Mouse (Mus musculus) common myeloid progenitor, adult 5-6 weeks (primary cell): ENCODE results near the gene Arhgap8. TPM values are rescaled to one million over a fixed set of nuclear protein-coding genes. Genes with fewer than 3 reads are reported as not detected.
"Not testable (repeated sequence)": the region's sequence is repeated elsewhere in the genome, so short reads cannot be mapped to it uniquely, and the experiment has no call there.

Experiments used
- ATAC-seq: replicated peaks from 2 replicates; pipeline ENCODE4 v1.8.0; 2016; ENCODE audit warnings: low read depth, mild to moderate bottlenecking, moderate TSS enrichment, inconsistent platforms; ENCODE audit not compliant: poor library complexity, severe bottlenecking
- total RNA-seq: library from RNA; stranded (forward); fragments of 200-1000, 187-1606 nt; gene quantifications from 2 replicates; pipeline ENCODE4 v1.2.3, GENCODE M21; 2017

The Arhgap8 gene
- total RNA-seq, 1 experiment from 2014 or later = not detected

DNA sequence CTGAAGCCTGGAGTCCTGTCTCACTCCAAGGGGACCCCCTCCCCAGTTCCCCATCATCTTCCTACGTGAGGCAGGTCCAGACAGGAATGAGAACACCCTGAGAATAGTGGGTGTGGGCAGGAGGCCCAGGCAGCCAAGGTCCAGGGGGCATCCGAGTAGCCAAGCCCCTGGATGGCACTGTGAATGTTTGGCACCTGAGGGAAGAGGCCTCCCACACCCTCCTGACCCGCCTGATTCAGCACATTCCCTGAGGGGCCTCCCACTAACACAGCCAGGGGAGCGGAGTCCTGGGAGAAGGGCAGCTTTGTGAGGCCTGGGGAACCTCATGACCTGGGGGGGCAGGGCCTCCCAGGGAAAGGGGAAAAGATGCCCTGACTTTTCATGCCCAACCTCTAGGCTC is 23.8 kb upstream of the Arhgap8 start:
- no peak for ATAC-seq

DNA sequence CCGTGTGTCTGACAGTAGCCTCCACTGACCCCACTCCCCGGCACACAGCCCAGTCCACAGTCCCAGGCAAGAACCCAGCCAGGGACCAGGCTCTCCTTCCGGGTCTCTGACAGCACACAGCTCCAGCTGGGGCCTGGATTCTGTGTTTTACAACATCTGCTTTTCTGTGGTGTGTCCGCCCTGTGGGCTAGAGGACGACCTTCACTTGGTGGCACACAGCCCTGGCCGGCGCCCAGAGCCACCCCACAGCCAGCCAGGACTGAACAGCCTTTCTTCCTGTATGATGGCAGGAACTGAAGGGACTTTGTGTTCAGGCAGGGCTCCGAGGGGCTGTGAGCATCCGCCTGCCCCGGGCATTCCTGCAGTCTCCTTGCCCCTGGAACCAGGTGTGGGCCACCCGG is 22.2 kb upstream of the Arhgap8 start:
- ATAC-seq = peak; percentile 20

DNA sequence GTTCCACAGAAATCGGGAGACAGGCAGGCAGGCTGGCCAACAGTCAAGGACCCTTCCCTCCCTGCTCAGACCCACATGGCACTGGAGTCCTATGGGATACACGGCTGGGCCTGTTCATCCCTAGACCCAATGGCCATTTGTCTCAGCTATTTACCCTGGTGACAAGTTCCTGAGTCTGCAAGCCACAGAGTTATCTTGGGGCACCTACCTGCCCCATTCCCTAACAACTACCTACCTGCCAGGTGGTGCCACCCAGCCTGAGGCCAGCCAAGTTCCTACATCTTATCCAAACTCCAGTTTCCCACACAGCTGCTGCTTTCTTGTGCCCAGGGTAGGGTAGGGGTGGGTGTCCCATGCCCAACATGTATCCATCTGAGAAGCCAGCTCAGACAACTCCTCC is 21.7 kb upstream of the Arhgap8 start:
- no peak for ATAC-seq

DNA sequence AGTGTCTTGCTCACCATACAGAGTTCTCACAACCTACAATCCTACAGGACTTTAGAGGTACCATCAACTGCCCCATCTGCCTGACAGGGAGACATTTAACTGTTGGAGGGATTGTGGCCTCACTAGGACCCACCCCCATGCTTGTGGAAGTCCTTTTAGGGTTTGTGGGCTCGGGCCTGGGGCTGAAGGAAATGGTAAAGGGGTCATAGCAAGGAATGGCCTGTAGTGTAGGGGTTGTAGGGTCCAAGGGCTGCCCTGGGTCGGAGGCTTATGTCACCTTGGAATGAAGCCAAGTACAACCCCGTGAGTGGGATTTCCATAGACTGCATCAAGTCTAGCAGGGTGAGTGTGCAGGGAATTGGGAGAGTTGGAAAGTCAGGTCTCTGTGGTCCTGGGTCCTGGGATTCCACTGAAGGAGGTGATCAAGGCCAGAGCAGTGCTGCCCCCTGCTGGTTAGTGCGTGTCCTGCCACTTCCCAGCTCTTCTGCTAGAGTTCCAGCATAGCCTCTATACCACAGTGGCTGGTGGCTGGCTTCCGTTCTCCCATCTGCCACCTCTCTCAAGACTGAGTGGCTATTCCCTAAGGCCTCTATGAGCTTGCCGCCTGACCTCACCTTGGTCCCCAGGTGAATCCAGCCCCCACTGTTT is 19.6 kb upstream of the Arhgap8 start:
- ATAC-seq = peak; percentile 76

DNA sequence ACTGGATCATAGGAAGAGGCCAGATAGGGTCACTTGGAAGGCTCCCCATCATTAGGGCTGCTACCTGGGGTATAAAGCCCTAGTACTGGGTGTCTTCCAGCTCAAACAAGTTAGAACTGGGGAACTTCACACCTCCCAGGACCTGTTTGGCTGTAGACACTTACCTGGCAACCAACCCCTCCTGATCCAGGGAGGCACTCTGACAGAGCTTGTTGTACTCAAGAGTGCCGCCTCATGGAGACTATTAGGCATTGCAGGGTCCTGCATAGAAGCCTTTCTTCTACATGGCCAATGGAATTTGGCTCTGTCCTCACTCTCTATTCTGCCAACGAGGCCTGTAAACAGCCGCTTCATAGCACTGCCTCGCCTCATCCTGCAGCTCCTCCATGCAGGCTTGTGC is 17.9 kb upstream of the Arhgap8 start:
- ATAC-seq = peak; percentile 61

DNA sequence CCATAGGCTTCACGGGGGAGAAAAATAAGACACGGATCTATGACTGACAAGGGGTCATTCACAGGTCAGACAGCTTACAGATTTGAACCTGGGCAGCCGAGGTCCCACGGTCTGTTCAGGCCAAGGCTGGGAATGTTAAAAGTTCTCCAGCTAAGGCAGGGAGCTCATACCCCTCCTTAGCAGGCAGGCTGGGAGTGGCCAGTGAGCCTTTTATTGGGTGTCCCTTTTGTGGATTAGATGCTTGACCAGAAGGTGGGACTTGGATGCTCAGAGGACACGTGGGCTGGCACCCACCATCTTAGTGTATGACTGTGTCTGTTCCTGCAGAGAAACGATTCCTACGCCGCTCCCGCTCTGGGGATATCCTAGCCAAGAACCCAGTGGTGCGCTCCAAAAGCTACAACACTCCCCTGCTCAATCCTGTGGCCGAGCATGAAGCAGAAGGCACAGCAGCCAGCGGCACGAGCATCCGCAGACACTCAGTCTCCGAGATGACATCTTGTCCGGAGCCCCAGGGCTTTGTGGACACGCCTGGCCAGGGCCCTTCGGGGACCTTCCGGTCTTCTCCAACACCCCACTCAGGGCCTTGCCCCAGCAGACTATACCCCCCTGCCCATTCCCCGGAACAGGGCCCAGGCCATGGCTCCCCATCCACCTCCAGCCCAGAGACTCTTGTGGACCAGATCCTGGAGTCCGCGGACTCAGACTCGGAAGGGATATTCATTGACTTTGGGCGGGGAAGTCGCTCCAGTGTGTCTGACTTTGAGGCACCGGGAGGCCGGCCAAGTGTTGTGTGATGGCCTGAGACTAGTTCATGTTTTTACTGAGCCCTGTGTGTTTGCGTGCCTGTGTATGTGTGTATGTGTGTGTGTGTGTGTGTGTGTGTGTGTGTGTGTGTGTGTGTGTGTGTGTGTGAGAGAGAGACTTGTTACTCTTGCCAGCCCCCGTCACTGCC is 17.2 kb upstream of the Arhgap8 start:
- no peak for ATAC-seq

DNA sequence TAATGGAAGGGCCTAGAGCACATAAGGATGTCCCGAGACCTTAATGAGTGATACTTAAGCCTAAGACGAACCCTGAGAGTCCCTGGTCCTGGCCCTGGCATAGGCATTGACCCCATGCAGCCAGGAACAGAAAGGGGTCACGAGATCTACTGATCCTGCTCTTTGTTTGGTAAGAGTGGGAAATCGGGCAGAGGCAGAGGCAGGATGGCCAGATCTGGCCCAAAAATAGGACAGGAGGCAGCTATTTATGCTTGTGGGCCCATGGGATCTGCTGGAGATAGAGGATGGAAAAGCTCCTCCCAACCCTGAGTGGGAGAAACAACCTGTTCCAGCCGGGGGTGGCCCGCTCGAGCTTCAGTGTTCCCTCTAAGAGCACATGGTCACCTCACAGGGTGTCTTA is 15.9 kb upstream of the Arhgap8 start:
- no peak for ATAC-seq

DNA sequence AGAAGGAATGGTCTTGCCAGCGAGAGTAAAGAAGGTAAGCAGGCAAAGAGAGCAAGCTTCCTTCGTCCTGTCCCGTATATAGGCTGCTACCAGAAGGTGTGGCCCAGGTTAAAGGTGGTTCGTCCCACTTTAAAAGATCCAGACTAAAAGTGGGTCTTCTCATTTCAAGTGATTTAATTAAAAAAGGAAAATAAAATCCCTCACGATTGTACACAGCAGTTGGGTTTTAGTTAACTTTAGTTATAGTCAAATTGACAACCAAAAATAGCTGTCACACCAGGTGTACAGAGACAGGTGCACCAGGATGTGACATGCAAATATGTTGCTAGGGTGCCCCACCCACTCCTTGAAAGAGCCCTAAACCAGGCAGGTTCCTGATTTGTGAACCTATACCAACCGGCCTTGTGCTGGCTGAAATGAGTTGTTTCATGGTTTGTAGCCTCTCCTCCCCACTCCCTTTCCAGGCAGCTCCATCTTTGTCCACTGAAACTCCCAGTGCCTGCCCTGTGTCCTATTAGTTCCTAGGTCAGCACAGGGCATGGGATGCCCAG is 14.4 kb upstream of the Arhgap8 start:
- no peak for ATAC-seq

DNA sequence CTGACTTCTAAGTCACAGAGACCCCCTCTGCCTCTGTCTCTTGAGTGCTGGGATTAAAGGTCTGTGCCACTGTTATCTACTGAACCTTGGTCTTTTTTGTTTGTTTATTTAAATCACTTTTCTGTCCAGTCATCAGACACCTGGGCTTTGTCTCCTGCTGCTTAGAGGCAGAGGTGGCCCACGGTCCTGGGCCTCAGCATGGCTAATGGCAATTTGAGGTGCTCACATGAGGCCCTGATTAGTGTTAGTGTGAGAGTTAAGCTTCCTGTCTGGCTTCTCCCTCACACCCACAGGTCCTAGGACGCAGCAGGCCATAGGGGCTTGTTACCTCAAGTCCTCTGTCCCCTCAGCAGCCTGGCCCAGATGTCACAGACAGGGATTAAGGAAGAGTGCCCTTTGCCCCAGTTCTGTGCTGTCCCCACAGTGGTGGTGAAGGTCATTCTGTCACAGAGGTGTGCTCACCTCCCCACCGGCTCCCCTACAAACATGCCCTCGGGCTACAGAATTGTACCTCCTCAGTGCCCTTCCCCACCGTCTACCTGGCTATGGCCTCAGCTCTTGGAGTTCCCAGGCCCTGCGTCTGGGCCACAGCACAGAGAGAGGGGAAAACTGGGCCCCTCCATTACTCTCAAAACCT is 12.8 kb upstream of the Arhgap8 start:
- ATAC-seq = no peak

DNA sequence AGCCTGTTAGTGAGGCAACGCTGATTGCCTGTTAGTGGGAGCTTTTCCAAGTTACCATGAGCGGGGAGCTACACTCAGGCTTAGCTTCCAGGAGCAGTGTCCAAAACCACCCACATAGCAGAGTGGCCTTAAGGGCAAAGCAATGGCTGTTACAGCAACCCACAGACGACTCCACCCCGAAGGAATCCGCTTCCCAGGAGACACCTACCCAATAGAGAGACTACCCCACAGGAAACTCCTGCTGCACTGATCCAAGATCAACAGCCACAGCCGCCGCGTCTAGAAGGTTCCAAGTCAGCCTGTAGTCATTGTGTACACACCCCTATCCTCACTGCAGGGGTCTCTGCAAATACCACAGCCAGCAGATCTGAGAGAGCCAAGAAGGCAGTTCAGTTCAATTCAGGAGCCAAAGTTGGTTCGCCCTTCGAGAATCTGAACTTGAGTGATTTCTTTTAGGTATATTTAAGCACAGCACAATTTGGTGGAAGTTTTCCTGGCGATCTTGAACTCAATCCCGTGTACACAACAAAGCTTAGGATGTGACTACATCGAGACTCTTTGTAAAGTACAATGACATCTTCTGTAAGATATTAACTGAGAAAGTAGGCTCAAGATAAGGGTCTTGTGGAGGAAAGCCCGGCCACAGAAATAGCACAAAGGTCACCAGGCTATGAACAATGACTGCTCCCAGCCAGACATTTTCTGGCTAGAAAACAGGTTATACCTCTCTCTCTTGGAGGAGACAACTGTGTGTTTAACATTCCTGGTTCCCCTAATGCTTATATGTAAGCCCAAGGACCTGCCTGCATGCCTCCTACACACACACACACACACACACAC is 7.1 kb upstream of the Arhgap8 start:
- ATAC-seq = no peak

DNA sequence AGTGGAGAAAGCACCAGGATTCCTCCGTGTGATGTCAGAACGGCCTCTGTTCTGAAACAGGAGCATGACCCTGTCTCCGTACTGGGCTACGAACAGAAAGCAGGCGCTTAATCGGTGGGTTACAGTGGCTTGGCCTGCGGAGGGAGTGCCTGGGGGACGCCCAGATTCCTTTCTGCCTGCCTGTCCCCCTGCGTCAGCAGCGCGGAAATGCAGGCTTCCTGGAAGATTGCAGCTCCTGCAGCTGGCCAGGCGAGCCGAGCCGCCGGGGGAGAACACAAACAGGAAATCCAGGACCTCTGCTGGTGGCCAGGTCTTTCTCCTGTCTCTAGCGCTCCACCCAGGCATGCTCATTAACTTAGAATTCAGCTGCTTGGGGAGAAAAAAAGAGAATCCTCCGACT is 5.1 kb upstream of the Arhgap8 start:
- peak; percentile 96 for ATAC-seq

DNA sequence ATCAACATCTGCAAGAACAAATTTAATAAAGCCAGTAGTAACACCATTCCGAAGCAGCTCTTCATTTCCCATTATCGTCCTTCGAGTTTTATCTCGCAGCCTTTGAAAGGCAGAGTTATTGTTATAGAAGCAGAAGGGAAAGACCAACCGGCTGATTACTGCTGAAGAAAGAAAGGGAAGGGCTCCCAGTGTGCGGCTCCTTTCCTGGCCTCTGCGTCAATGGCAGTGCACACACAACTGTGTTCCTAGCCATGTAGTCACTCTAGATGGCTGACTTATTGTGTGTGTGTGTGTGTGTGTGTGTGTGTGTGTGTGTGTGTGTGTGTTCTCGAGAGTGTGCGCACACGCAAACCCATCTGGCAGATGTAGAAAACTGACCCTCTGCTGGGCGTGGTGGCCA is 4.7 kb upstream of the Arhgap8 start:
- ATAC-seq = peak; percentile 10; the same call in 1 of the 2 replicates

DNA sequence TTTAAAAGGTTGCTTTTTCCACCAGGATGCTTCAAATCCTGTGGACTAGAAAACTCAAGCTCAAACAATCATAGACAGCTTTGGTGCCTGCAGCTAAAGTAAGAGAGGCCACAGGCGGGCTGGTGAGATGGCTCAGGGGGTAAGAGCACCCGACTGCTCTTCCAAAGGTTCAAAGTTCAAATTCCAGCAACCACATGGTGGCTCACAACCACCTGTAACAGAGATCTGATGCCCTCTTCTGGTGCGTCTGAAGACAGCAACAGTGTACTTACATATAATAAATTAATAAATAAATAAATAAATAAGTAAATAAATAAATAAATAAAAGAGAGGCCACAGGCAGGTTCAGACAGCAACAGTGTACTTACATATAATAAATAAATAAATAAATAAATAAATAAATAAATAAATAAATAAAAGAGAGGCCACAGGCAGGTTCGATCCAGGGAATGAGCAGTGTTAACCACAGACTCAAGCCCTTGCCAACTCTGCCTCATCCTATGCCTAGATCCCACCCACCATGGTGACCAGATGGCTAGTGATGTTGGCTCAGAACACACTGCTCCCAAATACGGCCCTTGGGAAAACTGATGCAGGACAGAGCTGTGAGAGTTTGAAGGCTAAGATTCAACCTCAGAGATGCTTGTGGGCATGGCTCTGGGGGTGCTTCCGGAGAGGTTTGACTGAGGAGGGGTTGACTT is 2.1 kb upstream of the Arhgap8 start:
- ATAC-seq = not testable (repeated sequence)

DNA sequence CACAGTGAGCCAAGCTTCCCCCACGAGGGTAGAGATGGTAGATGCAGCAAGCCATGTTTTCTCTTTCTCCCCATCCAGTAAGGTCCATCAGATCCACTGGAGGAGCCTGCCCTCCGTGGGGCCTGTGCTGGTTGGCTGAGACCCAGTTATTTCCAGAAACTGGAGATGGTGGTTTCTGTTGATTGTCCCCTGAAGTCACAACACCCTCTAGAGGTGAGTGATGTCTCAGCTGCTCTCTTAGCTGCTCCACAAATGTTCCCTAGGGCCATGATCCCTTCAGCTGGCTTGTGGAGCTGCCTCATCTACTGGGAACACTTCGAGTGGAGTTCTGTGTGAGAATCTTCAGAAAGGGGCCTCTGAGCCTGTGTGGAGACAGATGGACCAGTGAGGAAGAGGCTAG is 1.1 kb upstream of the Arhgap8 start:
- no peak for ATAC-seq

DNA sequence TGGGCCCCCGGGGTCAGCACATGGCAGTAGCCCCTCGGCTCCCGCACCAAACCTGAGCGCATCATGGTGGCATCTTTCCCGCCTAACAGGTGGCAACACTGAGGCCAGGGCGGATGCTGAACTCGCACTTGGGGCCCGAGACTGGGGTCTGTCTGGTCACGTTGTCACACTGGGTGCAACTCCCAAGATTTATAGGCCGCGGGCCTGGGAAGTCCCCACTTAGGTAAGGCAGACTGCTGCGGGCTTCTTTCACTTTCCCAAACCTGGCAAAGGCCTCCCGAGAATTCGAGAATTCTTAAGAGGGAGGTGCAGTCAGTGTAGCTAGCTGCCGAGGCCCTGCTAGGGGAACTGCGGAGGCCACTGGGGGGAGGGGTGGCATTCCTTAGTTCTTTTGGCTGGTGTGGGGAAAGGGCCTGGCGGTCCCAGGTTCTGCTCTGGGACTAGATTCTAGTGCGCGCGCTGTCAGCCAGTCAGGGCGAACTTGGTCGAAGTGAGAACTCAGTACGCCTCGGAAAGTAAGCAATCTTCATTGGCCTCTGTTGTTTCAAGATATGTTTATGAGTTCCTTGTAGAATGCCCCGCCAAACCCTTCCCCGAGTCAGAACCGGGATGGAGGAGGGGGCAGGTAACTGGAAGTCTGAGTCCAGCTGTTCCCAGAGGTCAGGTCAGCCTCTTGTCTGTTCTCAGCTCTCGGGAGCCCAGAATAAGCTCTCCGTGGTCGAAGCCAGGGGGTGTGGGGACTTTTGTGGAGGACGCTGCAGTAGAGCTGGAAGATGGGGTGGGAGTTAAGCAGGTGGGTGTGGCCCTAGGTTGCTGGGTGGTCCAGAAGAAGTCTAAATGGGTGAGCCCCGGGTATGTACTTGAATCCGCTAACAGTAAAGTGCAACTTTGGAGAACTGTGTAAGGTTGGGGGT is 696 bp downstream of the Arhgap8 start:
- 0 out of 2 replicates have a peak, but pooled peaks have one; percentile 28 for ATAC-seq

DNA sequence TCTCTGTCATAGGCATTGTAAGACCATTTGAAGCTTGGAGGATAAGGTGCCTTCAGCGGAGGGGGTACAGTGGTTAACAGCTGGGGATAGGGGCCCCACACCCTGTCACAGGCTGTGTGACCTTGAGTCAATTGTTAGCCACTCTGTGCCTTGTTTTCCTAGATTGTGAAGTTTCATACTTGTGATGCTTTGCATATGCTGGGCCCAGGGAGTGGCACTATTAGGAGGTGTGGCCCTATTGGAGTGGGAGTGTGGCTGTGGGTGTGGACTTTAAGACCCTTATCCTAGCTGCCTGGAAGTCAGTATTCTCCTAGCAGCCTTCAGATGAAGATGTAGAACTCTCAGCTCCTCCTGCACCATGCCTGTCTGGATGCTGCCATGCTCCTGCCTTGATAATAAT is 3.8 kb downstream of the Arhgap8 start:
- ATAC-seq = not testable (repeated sequence)

DNA sequence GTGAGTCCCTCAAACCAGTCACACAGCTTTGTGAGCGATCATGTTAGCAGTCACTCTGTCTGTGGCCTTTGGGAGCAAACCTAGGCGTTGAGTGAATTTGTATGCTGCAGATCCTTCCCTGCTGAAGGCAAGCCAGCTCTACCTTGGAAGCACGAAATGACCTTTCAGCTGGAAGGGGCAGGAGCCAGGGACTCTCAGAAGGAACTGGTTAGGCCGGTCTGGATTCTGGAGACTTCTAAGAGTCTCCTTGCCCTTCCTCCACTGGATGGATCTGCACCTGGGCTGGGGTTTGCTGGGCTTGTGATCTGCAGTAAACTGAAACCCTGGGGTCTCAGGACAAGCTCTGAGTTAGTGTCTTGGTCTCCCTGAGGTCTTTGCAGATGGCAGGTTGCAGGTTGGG is 4.3 kb downstream of the Arhgap8 start:
- no peak for ATAC-seq

DNA sequence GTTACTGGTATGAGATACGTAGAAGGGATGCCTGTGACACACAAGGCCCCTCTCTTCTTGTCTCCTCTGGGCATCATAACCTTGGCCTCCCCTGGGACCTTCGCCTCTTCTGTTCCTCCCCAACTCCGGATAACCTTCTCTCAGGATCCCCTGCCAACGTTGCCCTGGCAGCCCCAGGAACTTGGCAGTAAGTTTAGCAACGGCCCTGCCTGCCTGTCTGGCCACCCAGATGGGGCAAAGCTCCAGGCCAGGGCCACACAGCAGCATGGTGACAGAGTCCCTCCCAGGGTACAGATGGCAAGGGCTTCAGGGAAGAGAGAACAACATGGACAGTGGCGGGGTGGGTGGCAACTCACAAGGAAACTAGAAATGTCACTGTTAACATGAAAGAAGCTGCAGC is 9.8 kb downstream of the Arhgap8 start:
- ATAC-seq = no peak
